Mouse (Mus musculus) kidney, postnatal 14 days (tissue): ENCODE results near the gene Tlr7.
"Not testable (repeated sequence)": the region's sequence is repeated elsewhere in the genome, so short reads cannot be mapped to it uniquely, and the experiment has no call there.

Source experiments
- DNase-seq: peaks from one replicate; pipeline ENCODE4 v3.0.0; 2022; ENCODE audit warnings: mixed read lengths

Gene Tlr7

GRCm38 (mm10) chrX:167330399-167330798 is at the start of gene Tlr7:
Tlr7 (minus strand) TSS chrX:167330558.
- DNase-seq, result no peak

- no peak for DNase-seq
Observed at GRCm38 (mm10) chrX:167380073-167380472, 49.7 kb upstream of the Tlr7 start.

- DNase-seq, result not testable (repeated sequence)
Observed at GRCm38 (mm10) chrX:167361231-167361630, 30.9 kb upstream of the Tlr7 start.

GRCm38 (mm10) chrX:167359704-167360103 is 29.3 kb upstream of the Tlr7 start:
- no peak for DNase-seq

- peak; percentile 6 for DNase-seq
Observed at GRCm38 (mm10) chrX:167357415-167357814, 27.1 kb upstream of the Tlr7 start.

- DNase-seq, result no peak
Observed at GRCm38 (mm10) chrX:167355965-167356364, 25.6 kb upstream of the Tlr7 start.

GRCm38 (mm10) chrX:167353617-167354016 is 23.3 kb upstream of the Tlr7 start:
- no peak for DNase-seq

GRCm38 (mm10) chrX:167346440-167346839 is 16.1 kb upstream of the Tlr7 start:
- DNase-seq, result no peak

- peak; percentile 24 for DNase-seq
Observed at GRCm38 (mm10) chrX:167344356-167344755, 14.0 kb upstream of the Tlr7 start.

- DNase-seq, result no peak
Observed at GRCm38 (mm10) chrX:167341811-167342210, 11.5 kb upstream of the Tlr7 start.

- no peak for DNase-seq
Observed at GRCm38 (mm10) chrX:167340190-167340589, 9.8 kb upstream of the Tlr7 start.

- DNase-seq, result no peak
Observed at GRCm38 (mm10) chrX:167337990-167338389, 7.6 kb upstream of the Tlr7 start.

GRCm38 (mm10) chrX:167334571-167334970 is 4.2 kb upstream of the Tlr7 start:
- DNase-seq, result no peak

GRCm38 (mm10) chrX:167332607-167333006 is 2.2 kb upstream of the Tlr7 start:
- no peak for DNase-seq

- DNase-seq, result no peak
Observed at GRCm38 (mm10) chrX:167330993-167331392, 635 bp upstream of the Tlr7 start.

GRCm38 (mm10) chrX:167329620-167330019 is 738 bp downstream of the Tlr7 start:
- DNase-seq, result no peak

- DNase-seq, result peak; percentile 10
Observed at GRCm38 (mm10) chrX:167329098-167329497, 1.3 kb downstream of the Tlr7 start.

GRCm38 (mm10) chrX:167328519-167328918 is 1.8 kb downstream of the Tlr7 start:
- DNase-seq, result no peak

- no peak for DNase-seq
Observed at GRCm38 (mm10) chrX:167323742-167324141, 6.6 kb downstream of the Tlr7 start.

- DNase-seq, result no peak
Observed at GRCm38 (mm10) chrX:167321233-167321806, 9.0 kb downstream of the Tlr7 start.

GRCm38 (mm10) chrX:167318819-167319396 is 11.4 kb downstream of the Tlr7 start:
- DNase-seq, result no peak

GRCm38 (mm10) chrX:167315766-167316165 is 14.6 kb downstream of the Tlr7 start:
- DNase-seq, result no peak

- DNase-seq, result no peak
Observed at GRCm38 (mm10) chrX:167315093-167315726, 15.1 kb downstream of the Tlr7 start.

- DNase-seq, result not testable (repeated sequence)
Observed at GRCm38 (mm10) chrX:167302061-167302460, 28.3 kb downstream of the Tlr7 start.
